ENCODE assay signal across 9 mouse cellular contexts in the genomic region with DNA sequence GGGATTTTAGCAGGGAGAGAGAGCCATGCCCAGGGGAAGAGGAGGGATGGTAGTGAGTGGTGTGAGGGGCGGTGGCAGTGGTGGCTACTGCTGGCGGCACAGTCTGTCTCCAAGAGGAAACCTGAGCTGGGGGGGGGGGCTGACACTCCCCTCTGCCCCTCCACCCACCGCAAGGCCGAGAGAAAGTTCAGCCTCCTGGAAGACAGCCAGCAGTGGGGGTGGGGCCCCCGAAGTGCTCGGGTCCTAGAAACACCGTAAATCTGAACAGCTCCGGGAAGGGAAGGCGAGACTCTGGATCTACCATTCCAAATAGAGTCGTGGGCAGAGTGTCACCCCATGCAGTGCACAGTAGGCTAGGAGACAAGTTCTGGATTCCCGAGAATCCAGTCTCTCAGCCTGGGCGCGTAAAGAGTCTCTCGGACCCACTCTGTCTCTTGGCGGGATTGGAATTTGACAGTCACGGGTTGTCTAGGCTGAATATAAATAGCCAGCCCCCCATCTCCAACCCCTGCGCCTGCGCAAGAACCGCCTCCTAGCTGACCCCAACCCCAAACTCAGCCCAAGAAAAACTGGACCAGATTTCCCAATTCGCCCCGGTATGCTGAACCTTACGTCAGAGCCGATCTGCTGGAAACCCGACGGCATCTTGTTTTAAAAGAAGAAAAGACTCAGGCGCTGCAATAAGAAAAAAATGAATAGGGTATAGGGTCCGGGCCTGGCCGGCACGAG. TPM values are rescaled to one million over a fixed set of nuclear protein-coding genes. Genes with fewer than 3 reads are reported as not detected.
DNase-seq lines count a peak whose midpoint lies in the region; ATAC-seq lines count a peak whose summit lies in the region.
"Had no signal": no experiment of that assay in that cellular context is flagged by ENCODE, and none has a peak within 500 bp of the region (broad histone marks: within the 10 kb centered on the region; RNA-seq: fewer than 3 reads in every experiment).

No protein-coding gene starts in this region.

- H3K9me3 ChIP-seq in embryonic facial prominence, embryonic 15.5 days (replicated peaks) = no peaks in the 10 kb centered on the region
- no peaks in the 10 kb centered on the region for H3K9me3 ChIP-seq in heart, embryonic 13.5 days
- no peaks in the 10 kb centered on the region for H3K9me3 ChIP-seq in kidney, embryonic 16.5 days (ENCODE audit: low read length)
- no peaks in the 10 kb centered on the region for H3K9me3 ChIP-seq in midbrain, embryonic 12.5 days

- H3K27ac ChIP-seq in embryonic facial prominence, embryonic 15.5 days (replicated peaks) = peak overlapping the region; percentile 85
- H3K27ac ChIP-seq in heart, embryonic 13.5 days (replicated peaks) = peak overlapping the region; percentile 95
- H3K27ac ChIP-seq in kidney, embryonic 16.5 days (ENCODE audit: low read length) = peak overlapping the region; percentile 92
- no peak overlapping the region for H3K27ac ChIP-seq in midbrain, embryonic 12.5 days (replicated peaks)

- peak; percentile 32 for DNase-seq in ovary, postnatal 14 days (ENCODE audit: low spot score)
- DNase-seq in ovary, adult 18-20 months (ENCODE audit: low spot score) = no peak
- DNase-seq in urinary bladder, postnatal 10 days (ENCODE audit: low spot score) = no peak
- no peak for DNase-seq in thymus, postnatal 14 days

- peak overlapping the region; percentile 53 for H3K4me3 ChIP-seq in embryonic facial prominence, embryonic 15.5 days (replicated peaks)
- peak overlapping the region; percentile 70 for H3K4me3 ChIP-seq in heart, embryonic 13.5 days
- H3K4me3 ChIP-seq in kidney, embryonic 16.5 days (ENCODE audit: low read length) = peak overlapping the region; percentile 64
- peak overlapping the region; percentile 49 for H3K4me3 ChIP-seq in midbrain, embryonic 12.5 days

- WGBS in embryonic facial prominence, embryonic 15.5 days = under 1% methylated on average over 29 of the region's 29 CpGs
- 2% methylated on average over 29 of the region's 29 CpGs for WGBS in heart, embryonic 13.5 days
- WGBS in kidney, embryonic 16.5 days = 3% methylated on average over 29 of the region's 29 CpGs
- WGBS in midbrain, embryonic 12.5 days = 3% methylated on average over 29 of the region's 29 CpGs

- H3K4me2 ChIP-seq in embryonic facial prominence, embryonic 15.5 days (replicated peaks) = peak overlapping the region; percentile 81
- H3K4me2 ChIP-seq in heart, embryonic 13.5 days = peak overlapping the region; percentile 89
- peak overlapping the region; percentile 82 for H3K4me2 ChIP-seq in kidney, embryonic 16.5 days (replicated peaks; ENCODE audit: low read depth, low read length)
- peak overlapping the region; percentile 64 for H3K4me2 ChIP-seq in midbrain, embryonic 12.5 days (replicated peaks)

- peak; percentile 11; the same call in 1 of the 2 replicates for ATAC-seq in embryonic facial prominence, embryonic 15.5 days (ENCODE audit: insufficient number of reproducible peaks, low FRiP score, low TSS enrichment, low read depth)
- peak; percentile 57; the same call in 1 of the 2 replicates for ATAC-seq in heart, embryonic 13.5 days (ENCODE audit: extremely low read depth, insufficient number of reproducible peaks, low FRiP score, low TSS enrichment)
- peak; percentile 33 for ATAC-seq in kidney, embryonic 16.5 days (ENCODE audit: low FRiP score, low TSS enrichment)
- peak; percentile 56 for ATAC-seq in midbrain, embryonic 12.5 days (ENCODE audit: low FRiP score, low read depth)

- peak overlapping the region; percentile 26; the same call in 1 of the 2 replicates for H3K9ac ChIP-seq in embryonic facial prominence, embryonic 15.5 days
- peak overlapping the region; percentile 83 for H3K9ac ChIP-seq in heart, embryonic 13.5 days
- peak overlapping the region; percentile 72 for H3K9ac ChIP-seq in kidney, embryonic 16.5 days (replicated peaks; ENCODE audit: low read length)
- H3K9ac ChIP-seq in midbrain, embryonic 12.5 days (replicated peaks) = peak overlapping the region; percentile 45; the same call in 1 of the 2 replicates

- H3K4me1 ChIP-seq in embryonic facial prominence, embryonic 15.5 days = peaks cover 34% of the 10 kb centered on the region
- H3K4me1 ChIP-seq in heart, embryonic 13.5 days = peaks cover 31% of the 10 kb centered on the region
- peaks cover 22% of the 10 kb centered on the region for H3K4me1 ChIP-seq in kidney, embryonic 16.5 days (ENCODE audit: insufficient read depth, low read length)
- peaks cover 17% of the 10 kb centered on the region for H3K4me1 ChIP-seq in midbrain, embryonic 12.5 days

- H3K27me3 ChIP-seq in embryonic facial prominence, embryonic 15.5 days = no peaks in the 10 kb centered on the region
- H3K27me3 ChIP-seq in heart, embryonic 13.5 days (replicated peaks) = peaks cover 31% of the 10 kb centered on the region
- no peaks in the 10 kb centered on the region; the same call in 1 of the 2 replicates for H3K27me3 ChIP-seq in kidney, embryonic 16.5 days (ENCODE audit: insufficient read depth, low read length)
- peaks cover 11% of the 10 kb centered on the region for H3K27me3 ChIP-seq in midbrain, embryonic 12.5 days

- H3K36me3 ChIP-seq in embryonic facial prominence, embryonic 15.5 days = peaks cover 24% of the 10 kb centered on the region
- H3K36me3 ChIP-seq in heart, embryonic 13.5 days = peaks cover 35% of the 10 kb centered on the region
- peaks cover 6% of the 10 kb centered on the region; the same call in 1 of the 2 replicates for H3K36me3 ChIP-seq in kidney, embryonic 16.5 days (ENCODE audit: insufficient read depth, low read length)
- H3K36me3 ChIP-seq in midbrain, embryonic 12.5 days = peaks cover 10% of the 10 kb centered on the region; the same call in 1 of the 2 replicates

RNA-seq across cellular contexts. Expression of gene Slc2a4, which starts 0.5 kb away (rescaled TPM):
- polyA plus RNA-seq in embryonic facial prominence, embryonic 15.5 days (2015; fragmentation: Nextera tagmentation; extraction: Ambion mirVana) = 21.1 and 21.7 TPM in 2 replicates
- 25.8 and 30.3 TPM in 2 replicates for polyA plus RNA-seq in heart, embryonic 13.5 days (2015; fragmentation: Nextera tagmentation; extraction: Ambion mirVana)
- polyA plus RNA-seq in kidney, embryonic 16.5 days (2015; fragmentation: Nextera tagmentation; extraction: Ambion mirVana) = 20.8 and 22.4 TPM in 2 replicates
- polyA plus RNA-seq in midbrain, embryonic 12.5 days (2016; fragmentation: Nextera tagmentation; extraction: Ambion mirVana) = 8.9 and 9.9 TPM in 2 replicates

RNA-seq across cellular contexts. Expression of gene Ybx2, which starts 11.9 kb away (rescaled TPM):
- 2.7 and 6.2 TPM in 2 replicates for polyA plus RNA-seq in embryonic facial prominence, embryonic 15.5 days (2015; fragmentation: Nextera tagmentation; extraction: Ambion mirVana)
- polyA plus RNA-seq in heart, embryonic 13.5 days (2015; fragmentation: Nextera tagmentation; extraction: Ambion mirVana) = 3.1 TPM in 2 replicates
- polyA plus RNA-seq in kidney, embryonic 16.5 days (2015; fragmentation: Nextera tagmentation; extraction: Ambion mirVana) = 7.0 and 10.3 TPM in 2 replicates
- 5.0 and 5.6 TPM in 2 replicates for polyA plus RNA-seq in midbrain, embryonic 12.5 days (2016; fragmentation: Nextera tagmentation; extraction: Ambion mirVana)

RNA-seq across cellular contexts. Expression of gene Cldn7, which starts 17.1 kb away (rescaled TPM):
- 37.5 and 57.4 TPM in 2 replicates for polyA plus RNA-seq in embryonic facial prominence, embryonic 15.5 days (2015; fragmentation: Nextera tagmentation; extraction: Ambion mirVana)
- 6.3 and 7.4 TPM in 2 replicates for polyA plus RNA-seq in heart, embryonic 13.5 days (2015; fragmentation: Nextera tagmentation; extraction: Ambion mirVana)
- 225 and 227 TPM in 2 replicates for polyA plus RNA-seq in kidney, embryonic 16.5 days (2015; fragmentation: Nextera tagmentation; extraction: Ambion mirVana)
- polyA plus RNA-seq in midbrain, embryonic 12.5 days (2016; fragmentation: Nextera tagmentation; extraction: Ambion mirVana) = 2.9 and 3.7 TPM in 2 replicates
- polyA plus RNA-seq: Patski had no signal

RNA-seq across cellular contexts. Expression of gene Eif5a, which starts 25.7 kb away (rescaled TPM):
- polyA plus RNA-seq in embryonic facial prominence, embryonic 15.5 days (2015; fragmentation: Nextera tagmentation; extraction: Ambion mirVana) = 1,531 and 1,570 TPM in 2 replicates
- 1,157 and 1,215 TPM in 2 replicates for polyA plus RNA-seq in heart, embryonic 13.5 days (2015; fragmentation: Nextera tagmentation; extraction: Ambion mirVana)
- 1,737 and 1,791 TPM in 2 replicates for polyA plus RNA-seq in kidney, embryonic 16.5 days (2015; fragmentation: Nextera tagmentation; extraction: Ambion mirVana)
- polyA plus RNA-seq in midbrain, embryonic 12.5 days (2016; fragmentation: Nextera tagmentation; extraction: Ambion mirVana) = 1,395 and 1,465 TPM in 2 replicates

RNA-seq across cellular contexts. Expression of gene Ctdnep1, which starts 33.5 kb away (rescaled TPM):
- polyA plus RNA-seq in embryonic facial prominence, embryonic 15.5 days (2015; fragmentation: Nextera tagmentation; extraction: Ambion mirVana) = 31.6 and 34.9 TPM in 2 replicates
- 21.0 and 21.1 TPM in 2 replicates for polyA plus RNA-seq in heart, embryonic 13.5 days (2015; fragmentation: Nextera tagmentation; extraction: Ambion mirVana)
- 35.7 and 35.8 TPM in 2 replicates for polyA plus RNA-seq in kidney, embryonic 16.5 days (2015; fragmentation: Nextera tagmentation; extraction: Ambion mirVana)
- polyA plus RNA-seq in midbrain, embryonic 12.5 days (2016; fragmentation: Nextera tagmentation; extraction: Ambion mirVana) = 21.4 and 27.5 TPM in 2 replicates

Comparison
In these comparisons a context has a peak if more than half of its experiments do, and no peak if none do; other contexts are left out.
1. H3K9ac ChIP-seq: peak in every context shown above with its lines; median percentile 83 in heart, embryonic 13.5 days; 72 in kidney, embryonic 16.5 days; 45 in midbrain, embryonic 12.5 days; 26 in embryonic facial prominence, embryonic 15.5 days.